Mouse (Mus musculus): ENCODE measurements around the gene Zfp459. TPM values are rescaled to one million over a fixed set of nuclear protein-coding genes. Genes with fewer than 3 reads are reported as not detected.
A peak's percentile ranks its signal among the peaks of the same experiment; 100 is the strongest.
"Not testable (repeated sequence)": the region's sequence is repeated elsewhere in the genome, so short reads cannot be mapped to it uniquely, and the experiment has no call there.

The Zfp459 gene
- polyA plus RNA-seq, 1 experiment: 0.62 TPM

DNA sequence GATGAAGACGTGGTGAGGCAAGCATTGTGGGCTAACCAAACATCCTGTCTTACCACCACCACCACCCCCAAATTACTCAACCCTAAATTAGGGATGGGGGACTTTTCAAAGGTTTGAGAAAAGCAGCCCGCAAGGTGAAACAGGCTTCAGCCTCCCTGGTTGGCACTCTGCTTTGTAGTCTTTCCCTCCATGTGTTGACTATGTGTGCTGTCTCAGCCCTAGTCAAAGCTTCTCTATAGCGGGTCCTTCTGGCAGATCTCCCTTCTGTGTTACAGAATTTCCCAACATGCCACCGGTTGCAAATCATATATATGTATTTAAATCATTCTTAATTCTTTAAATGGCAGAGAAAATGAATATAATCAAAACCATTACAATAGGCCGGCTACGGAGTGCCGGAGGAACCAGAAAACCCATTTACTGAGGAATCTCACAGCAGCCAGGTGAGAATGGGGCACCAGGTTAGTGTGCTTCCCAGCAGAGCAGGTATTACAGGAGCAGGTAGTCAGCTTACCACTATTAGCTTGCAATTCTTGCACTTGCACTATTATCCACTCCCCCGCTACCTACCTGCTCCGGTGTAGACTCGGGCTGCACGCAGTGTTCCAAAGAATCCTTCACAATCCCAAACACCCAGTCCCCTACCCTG, 536 bp downstream of the Zfp459 start:
- no peak overlapping the region for H3K27ac ChIP-seq (ENCODE audit: control insufficient read depth, insufficient read depth, low read depth, low read length)
- TF ChIP-seq CTCF (IDR thresholded peaks at IDR 0.05; ENCODE audit: control insufficient read depth, insufficient read depth, insufficient replicate concordance, low read depth, low read length): no peak
- TF ChIP-seq POLR2A (IDR thresholded peaks at IDR 0.05; ENCODE audit: control insufficient read depth, low read depth, low read length): no peak
- H3K4me1 ChIP-seq (ENCODE audit: control insufficient read depth, insufficient read depth, low read length): peaks cover 2% of the 10 kb centered on the region
- no peaks in the 10 kb centered on the region for H3K27me3 ChIP-seq (ENCODE audit: control insufficient read depth, insufficient read depth, low read length)
- no peaks in the 10 kb centered on the region for H3K36me3 ChIP-seq (ENCODE audit: control insufficient read depth, insufficient read depth, low read length)
- peak overlapping the region; percentile 86 for H3K4me3 ChIP-seq (ENCODE audit: control insufficient read depth, low read depth, low read length)

DNA sequence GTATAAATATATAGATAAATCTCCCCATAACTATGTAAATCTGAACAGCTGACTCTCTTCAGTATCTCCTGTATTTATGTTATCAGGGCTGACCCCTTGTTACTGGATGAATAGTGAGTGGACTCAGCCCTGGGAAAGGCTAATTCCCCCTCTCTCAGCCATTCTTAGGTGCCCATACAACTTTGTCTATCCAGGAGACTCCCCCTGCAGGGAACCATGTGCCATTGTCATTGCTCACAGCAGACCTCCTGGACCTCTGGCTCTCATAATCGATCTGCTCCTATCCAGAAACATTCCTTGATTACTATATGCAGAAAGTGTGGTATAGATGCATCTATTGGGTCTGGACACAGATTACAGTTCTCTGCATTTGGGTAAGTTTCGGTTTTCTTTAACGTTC, 4.4 kb downstream of the Zfp459 start:
- H3K4me3 ChIP-seq (ENCODE audit: control insufficient read depth, low read depth, low read length): no peak overlapping the region

DNA sequence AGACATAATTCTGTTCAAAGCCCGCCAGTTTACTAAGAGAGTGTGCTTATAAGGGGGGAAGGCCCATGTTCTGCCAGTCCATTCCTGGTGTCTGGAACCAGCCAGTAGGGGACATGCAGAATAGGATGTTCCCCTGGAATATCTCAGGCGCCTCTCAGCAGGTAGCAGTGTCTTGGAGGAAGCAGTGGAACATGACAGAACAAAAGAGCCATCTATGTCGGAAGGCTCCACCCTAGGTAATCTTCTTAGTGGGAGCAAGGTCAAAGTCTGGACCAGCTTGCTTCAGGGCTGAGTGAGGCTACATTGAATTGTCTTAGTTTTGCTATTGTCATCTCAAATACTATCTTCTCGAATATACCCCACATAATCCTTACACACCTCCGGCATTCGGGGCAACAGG, 5.5 kb downstream of the Zfp459 start:
- no peak overlapping the region for H3K4me3 ChIP-seq (ENCODE audit: control insufficient read depth, low read depth, low read length)
- H3K36me3 ChIP-seq (ENCODE audit: control insufficient read depth, insufficient read depth, low read length): no peaks in the 10 kb centered on the region
- TF ChIP-seq POLR2A (IDR thresholded peaks at IDR 0.05; ENCODE audit: control insufficient read depth, low read depth, low read length) (no peak), CTCF (IDR thresholded peaks at IDR 0.05; ENCODE audit: control insufficient read depth, insufficient read depth, insufficient replicate concordance, low read depth, low read length) (no peak)
- no peaks in the 10 kb centered on the region for H3K27me3 ChIP-seq (ENCODE audit: control insufficient read depth, insufficient read depth, low read length)
- no peaks in the 10 kb centered on the region; the same call in 1 of the 2 replicates for H3K4me1 ChIP-seq (ENCODE audit: control insufficient read depth, insufficient read depth, low read length)
- no peak overlapping the region for H3K27ac ChIP-seq (ENCODE audit: control insufficient read depth, insufficient read depth, low read depth, low read length)

More for the DNA sequence above, 4.4 kb downstream of the Zfp459 start:
- TF ChIP-seq CTCF (IDR thresholded peaks at IDR 0.05; ENCODE audit: control insufficient read depth, insufficient read depth, insufficient replicate concordance, low read depth, low read length) (no peak), POLR2A (IDR thresholded peaks at IDR 0.05; ENCODE audit: control insufficient read depth, low read depth, low read length) (no peak)
- peaks cover 2% of the 10 kb centered on the region for H3K4me1 ChIP-seq (ENCODE audit: control insufficient read depth, insufficient read depth, low read length)
- H3K27me3 ChIP-seq (ENCODE audit: control insufficient read depth, insufficient read depth, low read length): no peaks in the 10 kb centered on the region
- no peaks in the 10 kb centered on the region for H3K36me3 ChIP-seq (ENCODE audit: control insufficient read depth, insufficient read depth, low read length)
- no peak overlapping the region for H3K27ac ChIP-seq (ENCODE audit: control insufficient read depth, insufficient read depth, low read depth, low read length)

DNA sequence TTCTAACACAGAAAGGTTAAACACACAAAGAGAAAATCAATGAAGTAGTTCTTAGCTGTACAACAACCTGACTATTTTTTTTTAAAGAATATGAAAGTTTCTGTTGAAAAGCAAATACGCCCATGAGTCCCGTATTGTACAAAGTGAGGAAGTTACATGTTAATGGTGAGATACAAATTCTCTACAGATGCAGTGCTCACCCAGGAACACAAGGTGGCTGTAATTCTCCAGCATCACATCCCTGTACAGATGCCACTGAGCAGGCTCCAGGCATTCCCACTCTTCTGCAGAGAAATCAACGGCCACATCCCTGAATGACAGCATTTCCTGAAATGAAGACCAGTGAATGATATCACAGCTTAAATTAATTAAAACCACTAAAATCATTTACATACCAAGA, 7.6 kb downstream of the Zfp459 start:
- H3K27ac ChIP-seq (ENCODE audit: control insufficient read depth, insufficient read depth, low read depth, low read length); H3K4me3 ChIP-seq (ENCODE audit: control insufficient read depth, low read depth, low read length); H3K36me3 ChIP-seq (ENCODE audit: control insufficient read depth, insufficient read depth, low read length); H3K4me1 ChIP-seq (ENCODE audit: control insufficient read depth, insufficient read depth, low read length); H3K27me3 ChIP-seq (ENCODE audit: control insufficient read depth, insufficient read depth, low read length): not testable (repeated sequence)

DNA sequence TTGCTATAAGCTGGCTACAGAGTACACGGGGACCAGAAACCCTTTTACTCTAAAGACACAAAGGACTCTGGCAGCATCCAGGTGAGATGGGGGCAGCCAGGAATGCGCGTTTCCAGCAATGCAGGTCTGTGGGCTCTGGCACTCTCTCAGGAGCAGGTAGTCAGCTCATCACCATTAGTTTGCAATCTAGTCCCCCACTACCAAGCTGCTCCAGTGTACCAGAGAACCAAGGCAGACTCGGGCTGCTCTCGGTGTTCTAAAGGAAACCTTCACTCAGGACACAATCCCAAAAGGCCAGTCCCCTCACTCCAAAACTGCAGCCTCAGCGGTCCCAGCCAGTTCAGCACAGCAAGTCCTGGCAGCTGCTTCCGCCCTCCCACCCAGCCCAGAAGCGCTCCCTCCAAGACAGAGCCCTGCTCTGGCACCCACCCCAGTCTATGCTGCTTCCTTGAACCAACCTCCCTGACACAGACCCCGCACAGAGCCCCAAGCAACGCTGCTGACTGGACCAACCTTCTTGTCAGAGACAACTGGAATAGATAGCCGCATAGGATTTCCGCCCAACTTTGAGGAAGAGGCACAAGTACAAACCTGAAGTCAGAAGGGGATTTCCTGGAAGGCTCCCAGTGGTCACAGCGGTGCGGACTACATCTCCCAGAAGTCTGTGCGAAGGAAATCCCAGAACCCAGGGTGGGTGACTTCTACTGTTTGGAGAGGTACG, 21.9 kb downstream of the Zfp459 start, which contains the start of gene Zfp429:
Gene Zfp429, minus strand, starts transcription at position 637 of the 721 bp plus-strand sequence.
- H3K4me1 ChIP-seq (ENCODE audit: control insufficient read depth, insufficient read depth, low read length); H3K27me3 ChIP-seq (ENCODE audit: control insufficient read depth, insufficient read depth, low read length); H3K36me3 ChIP-seq (ENCODE audit: control insufficient read depth, insufficient read depth, low read length): not testable (repeated sequence)
- Histone ChIP-seq H3K4me3 (ENCODE audit: control insufficient read depth, low read depth, low read length) (peak within 1 kb of the TSS; percentile 89), H3K27ac (ENCODE audit: control insufficient read depth, insufficient read depth, low read depth, low read length) (peak within 1 kb of the TSS; percentile 65; the same call in 1 of the 2 replicates)

DNA sequence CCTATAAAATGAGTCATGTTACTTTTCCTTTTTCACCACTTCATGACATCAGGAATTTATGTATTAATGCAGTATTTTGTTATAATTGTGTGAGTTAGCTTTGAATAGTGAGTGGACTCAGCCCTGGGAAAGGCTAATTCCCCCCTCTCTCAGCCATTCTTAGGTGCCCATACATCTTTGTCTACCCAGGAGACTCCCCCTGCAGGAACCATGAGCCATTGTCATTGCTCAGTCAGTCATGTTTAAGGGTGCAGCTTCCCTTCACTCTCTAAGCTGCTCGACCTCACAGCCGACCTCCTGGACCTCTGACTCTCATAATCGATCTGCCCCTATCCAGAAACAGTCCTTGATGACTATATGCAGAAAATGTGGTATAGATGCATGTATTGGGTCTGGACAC, 45.0 kb downstream of the Zfp459 start:
- not testable (repeated sequence) for H3K36me3 ChIP-seq (ENCODE audit: control insufficient read depth, insufficient read depth, low read length); H3K4me3 ChIP-seq (ENCODE audit: control insufficient read depth, low read depth, low read length); H3K27ac ChIP-seq (ENCODE audit: control insufficient read depth, insufficient read depth, low read depth, low read length); H3K4me1 ChIP-seq (ENCODE audit: control insufficient read depth, insufficient read depth, low read length); H3K27me3 ChIP-seq (ENCODE audit: control insufficient read depth, insufficient read depth, low read length)

DNA sequence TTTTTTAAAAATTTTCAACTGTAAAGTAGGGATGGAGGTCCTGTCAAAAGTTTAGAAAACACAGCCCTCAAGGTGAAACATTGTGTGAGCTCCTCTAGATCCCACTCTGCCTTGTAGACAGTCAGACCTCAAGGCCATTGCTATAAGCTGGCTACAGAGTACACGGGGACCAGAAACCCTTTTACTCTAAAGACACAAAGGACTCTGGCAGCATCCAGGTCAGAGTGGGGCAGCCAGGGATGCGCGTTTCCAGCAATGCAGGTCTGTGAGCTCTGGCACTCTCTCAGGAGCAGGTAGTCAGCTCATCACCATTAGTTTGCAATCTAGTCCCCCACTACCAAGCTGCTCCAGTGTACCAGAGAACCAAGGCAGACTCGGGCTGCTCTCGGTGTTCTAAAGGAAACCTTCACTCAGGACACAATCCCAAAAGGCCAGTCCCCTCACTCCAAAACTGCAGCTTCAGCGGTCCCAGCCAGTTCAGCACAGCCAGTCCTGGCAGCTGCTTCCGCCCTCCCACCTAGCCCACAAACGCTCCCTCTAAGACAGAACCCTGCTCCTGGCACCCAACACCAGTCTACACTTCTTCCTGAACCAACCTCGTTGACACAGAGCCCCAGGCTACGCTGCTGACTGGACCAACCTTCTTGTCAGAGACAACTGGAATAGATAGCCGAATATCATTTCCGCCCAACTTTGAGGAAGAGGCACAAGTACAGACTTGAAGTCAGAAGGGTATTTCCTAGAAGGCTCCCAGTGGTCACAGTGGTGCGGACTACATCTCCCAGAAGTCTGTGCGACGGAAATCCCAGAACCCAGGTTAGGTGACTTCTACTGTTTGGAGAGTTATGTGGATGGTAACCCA, 45.9 kb downstream of the Zfp459 start, which contains the start of the genes Gm28041 and Zfp456:
Gene Gm28041, minus strand, starts transcription at position 684 of the 862 bp plus-strand sequence.
Gene Zfp456, minus strand, starts transcription at position 761 of the 862 bp plus-strand sequence.
- H3K4me3 ChIP-seq (ENCODE audit: control insufficient read depth, low read depth, low read length): peak within 1 kb of the TSS; percentile 85
- H3K4me1 ChIP-seq (ENCODE audit: control insufficient read depth, insufficient read depth, low read length); H3K27me3 ChIP-seq (ENCODE audit: control insufficient read depth, insufficient read depth, low read length); H3K36me3 ChIP-seq (ENCODE audit: control insufficient read depth, insufficient read depth, low read length); H3K27ac ChIP-seq (ENCODE audit: control insufficient read depth, insufficient read depth, low read depth, low read length): not testable (repeated sequence)
